Mouse (Mus musculus): ENCODE data around the gene Gm28891. TPM values are rescaled to one million over a fixed set of nuclear protein-coding genes. Genes with fewer than 3 reads are reported as not detected.
"Not testable (repeated sequence)": the region's sequence is repeated elsewhere in the genome, so short reads cannot be mapped to it uniquely, and the experiment has no call there.

The Gm28891 gene
- total RNA-seq (2015), result not detected in 2 replicates
- not detected in 2 replicates for total RNA-seq (2017)

DNA sequence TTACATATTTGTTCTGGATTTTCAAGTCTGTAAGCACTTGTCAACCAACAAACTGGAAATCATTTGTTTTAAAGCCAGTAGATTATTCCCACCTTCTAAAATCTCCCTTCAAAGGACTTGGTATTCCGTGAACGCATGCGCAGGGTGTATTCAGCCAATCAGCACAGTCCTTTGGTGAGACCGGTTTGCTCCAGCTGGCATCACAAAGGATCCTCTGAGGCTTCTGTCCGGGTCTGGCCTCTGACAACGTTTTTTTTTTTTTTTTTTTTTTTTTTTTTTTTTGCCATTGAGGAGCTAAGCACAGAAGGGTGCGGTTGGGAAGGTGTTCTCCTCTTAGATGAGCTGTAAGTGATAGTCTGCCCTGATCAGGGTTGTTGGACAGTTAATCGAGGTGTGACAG is at the start of gene Gm28891:
Gm28891 (plus strand) TSS at position 301 of the 400 bp plus-strand sequence.
- ATAC-seq (ENCODE audit: poor library complexity, severe bottlenecking), result not testable (repeated sequence)

Data from megakaryocyte, adult 5-6 weeks (primary cell).